Mouse (Mus musculus) CH12F3 (cell line): ENCODE results near the gene Olfr889.
"Not testable (repeated sequence)": the region's sequence is repeated elsewhere in the genome, so short reads cannot be mapped to it uniquely, and the experiment has no call there.

Source experiments
- in situ Hi-C: fragments of 300-500 bp; cut with MboI; formaldehyde crosslinking; loops from 2 replicates; pipeline ENCODE4 v1.14.3; 2020; ENCODE audit warnings: low sequenced_read_pairs

Gene Olfr889

DNA sequence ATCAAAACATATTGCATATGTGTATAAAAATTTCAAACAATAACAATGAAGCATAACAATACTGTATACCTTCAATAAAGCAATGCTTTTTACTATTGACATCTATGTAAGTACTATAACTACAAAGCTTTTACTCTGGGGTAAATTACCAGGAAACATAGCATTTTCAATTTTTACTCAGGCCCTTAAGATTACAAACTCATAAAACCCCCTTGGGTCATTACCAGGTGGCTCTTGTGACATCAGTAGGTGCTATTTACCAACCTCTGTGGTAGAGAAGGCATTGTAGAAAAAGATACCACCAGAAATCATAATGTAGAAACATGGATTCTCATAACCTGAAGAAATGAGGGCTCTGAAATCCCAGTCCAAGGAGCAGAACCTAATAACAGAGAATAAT, at the start of gene Olfr889:
Olfr889 (plus strand) TSS at position 301 of the 400 bp plus-strand sequence.
- in situ Hi-C loops: no loop called here

DNA sequence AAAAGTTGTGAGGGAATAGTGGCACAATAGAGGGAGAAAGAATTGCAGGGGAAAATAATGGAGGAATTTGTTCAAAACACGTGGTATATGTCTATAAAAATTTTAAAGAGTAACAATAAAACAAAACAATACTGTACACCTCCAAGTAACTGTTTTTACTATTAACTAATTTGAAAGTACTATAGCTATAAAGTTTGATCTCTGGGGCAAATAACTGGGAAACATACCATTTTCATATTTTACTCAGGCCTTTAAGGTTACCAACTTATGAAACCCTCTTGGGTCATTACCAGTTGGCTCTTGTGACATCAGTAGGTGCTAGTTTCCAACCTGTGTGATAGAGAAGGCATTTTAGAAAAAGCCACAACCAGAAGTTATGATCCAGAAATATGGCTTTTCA, 31.2 kb upstream of the Olfr889 start, which contains the start of gene Olfr887:
Olfr887 (plus strand) TSS at position 301 of the 400 bp plus-strand sequence.
- in situ Hi-C loops: no loop called here

DNA sequence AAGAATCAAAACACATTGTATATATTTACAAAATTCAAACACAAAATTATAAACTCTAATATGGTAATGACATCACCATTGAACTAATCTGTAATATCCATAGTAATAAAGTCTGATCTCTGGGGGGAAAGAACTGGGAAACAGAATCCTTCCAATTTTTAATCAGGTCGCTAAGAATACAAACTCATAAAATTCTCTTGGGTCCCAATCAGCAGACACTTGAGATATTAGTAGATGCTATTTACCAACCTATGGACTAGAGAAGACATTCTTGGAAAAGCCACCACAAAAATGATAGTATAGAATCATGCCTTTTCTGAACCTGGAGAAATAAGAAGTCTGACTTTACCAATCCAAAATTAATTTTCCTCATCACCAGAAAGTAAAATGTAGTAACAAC, 7.2 kb upstream of the Olfr889 start, which contains the start of gene Olfr888:
Olfr888 (plus strand) TSS at position 301 of the 400 bp plus-strand sequence.
- in situ Hi-C loops: no loop called here

DNA sequence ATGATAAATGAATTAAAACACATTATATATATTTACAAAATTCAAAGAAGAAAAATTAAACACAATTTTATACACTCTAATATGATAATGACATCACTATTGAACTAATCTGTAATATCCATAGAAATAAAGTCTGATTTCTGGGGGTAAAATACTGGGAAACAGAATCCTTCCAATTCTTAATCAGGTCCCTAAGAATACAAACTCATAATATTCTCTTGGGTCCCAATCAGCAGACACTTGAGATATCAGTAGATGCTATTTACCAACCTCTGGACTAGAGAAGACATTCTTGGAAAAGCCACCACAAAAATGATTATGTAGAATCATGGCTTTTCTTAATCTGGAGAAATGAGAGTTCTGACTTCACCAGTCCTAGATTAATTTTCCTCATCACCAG, 27.2 kb downstream of the Olfr889 start, which contains the start of gene Olfr890:
Olfr890 (plus strand) TSS at position 301 of the 400 bp plus-strand sequence.
- in situ Hi-C loops: no loop called here

DNA sequence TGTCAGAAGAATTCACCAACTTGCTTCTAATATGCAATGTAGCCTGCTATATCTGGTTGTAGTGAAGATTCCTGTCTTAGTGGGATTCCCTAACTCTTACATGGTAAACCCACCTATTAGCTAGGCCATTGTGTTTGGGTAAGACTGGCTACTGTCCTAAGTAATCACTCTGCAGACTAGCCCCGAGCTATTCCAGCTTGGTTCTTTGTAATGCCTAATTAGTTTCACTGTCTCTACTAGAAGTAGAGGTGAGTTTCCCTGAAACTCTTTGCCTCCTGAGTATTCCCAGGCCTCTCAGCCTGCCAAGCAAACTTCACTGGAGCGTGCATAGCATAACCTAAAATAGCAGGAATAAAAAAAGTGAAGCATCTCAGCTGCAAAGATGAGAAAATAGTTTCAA, 53.3 kb downstream of the Olfr889 start:
- in situ Hi-C loops: not testable (repeated sequence)
